Mouse (Mus musculus): ENCODE measurements around the gene Nek7. TPM values are rescaled to one million over a fixed set of nuclear protein-coding genes. Genes with fewer than 3 reads are reported as not detected.

The Nek7 gene
- polyA plus RNA-seq, 1 experiment from 2014 or later: 11.0 TPM

DNA sequence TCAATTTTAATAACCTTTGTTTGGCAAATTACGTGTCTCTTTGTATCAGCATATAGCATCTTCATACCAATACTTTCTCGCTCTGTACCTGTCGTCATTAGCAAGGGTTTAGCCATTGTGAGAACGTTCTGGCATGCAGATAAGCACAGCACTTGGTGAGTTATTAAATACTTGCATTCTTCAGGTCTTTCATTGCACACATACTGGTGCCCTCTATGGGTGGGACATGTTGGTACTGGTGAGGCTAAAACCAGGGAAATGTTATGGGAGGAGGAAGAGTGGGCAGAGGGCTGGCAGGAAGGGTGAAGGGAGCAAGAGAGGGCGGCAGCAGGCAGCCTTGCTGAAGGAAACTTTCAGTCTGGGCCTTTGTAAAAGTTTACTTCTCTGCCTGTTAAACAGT is 132.4 kb downstream of the Nek7 start:
- Histone ChIP-seq H3K4me3 (no peak overlapping the region), H3K36me3 (no peaks in the 10 kb centered on the region), H3K4me2 (no peak overlapping the region), H3K27ac (replicated peaks) (no peak overlapping the region), H3K4me1 (replicated peaks) (no peaks in the 10 kb centered on the region), H3K9ac (no peak overlapping the region), H3K27me3 (no peaks in the 10 kb centered on the region), H3K9me3 (no peaks in the 10 kb centered on the region)
- ATAC-seq (ENCODE audit: low FRiP score, low read depth): no peak
- 92% methylated on average over 5 of the region's 5 CpGs for whole genome bisulfite sequencing

DNA sequence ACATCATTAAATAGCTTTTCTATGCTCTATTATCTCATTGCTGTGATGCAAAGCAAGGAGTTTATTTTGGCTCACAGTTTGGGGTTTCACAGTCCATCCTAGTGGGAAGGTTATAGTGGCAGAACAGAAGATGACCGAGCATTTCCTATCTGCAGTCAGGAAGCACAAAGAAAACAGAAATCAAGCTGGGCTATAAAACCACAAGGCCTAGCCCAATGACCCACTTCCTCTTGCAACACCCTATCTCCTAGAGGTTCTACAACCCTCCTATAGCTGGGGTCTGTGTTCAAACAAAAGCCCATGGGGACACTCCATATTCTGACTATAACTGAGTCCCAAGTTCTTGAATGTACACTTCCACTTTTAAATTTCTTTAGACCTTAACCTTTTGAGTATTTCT is 139.2 kb downstream of the Nek7 start:
- WGBS: 88% methylated on average over 1 of the region's 1 CpGs
- ATAC-seq (ENCODE audit: low FRiP score, low read depth): no peak
- Histone ChIP-seq H3K36me3 (no peaks in the 10 kb centered on the region), H3K9ac (no peak overlapping the region), H3K4me2 (no peak overlapping the region), H3K4me3 (no peak overlapping the region), H3K4me1 (replicated peaks) (no peaks in the 10 kb centered on the region), H3K9me3 (peaks cover 6% of the 10 kb centered on the region; the same call in 1 of the 2 replicates), H3K27me3 (no peaks in the 10 kb centered on the region), H3K27ac (replicated peaks) (no peak overlapping the region)

DNA sequence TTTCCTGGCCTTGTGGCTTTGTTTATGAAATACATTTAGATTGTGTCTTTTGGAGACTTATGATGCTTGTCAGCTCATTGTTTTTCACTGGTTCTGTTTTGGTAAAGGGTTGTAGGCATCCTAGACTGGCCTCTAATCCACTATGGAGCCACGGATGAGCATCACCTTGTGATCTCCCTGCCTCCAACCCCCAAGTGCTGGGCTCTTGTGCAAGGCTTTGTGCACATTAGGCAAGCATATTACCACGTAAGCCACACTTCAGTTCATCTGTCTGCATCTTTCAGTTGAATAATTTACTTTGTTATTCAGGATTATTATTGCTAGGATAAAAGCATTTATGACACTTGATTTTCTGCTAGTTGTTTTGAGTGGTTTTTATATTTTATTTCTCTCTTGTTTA is 154.6 kb downstream of the Nek7 start:
- Histone ChIP-seq H3K27ac (replicated peaks) (no peak overlapping the region), H3K4me2 (no peak overlapping the region), H3K4me1 (replicated peaks) (no peaks in the 10 kb centered on the region), H3K4me3 (no peak overlapping the region), H3K36me3 (no peaks in the 10 kb centered on the region), H3K27me3 (no peaks in the 10 kb centered on the region), H3K9ac (no peak overlapping the region), H3K9me3 (peaks cover 5% of the 10 kb centered on the region; the same call in 1 of the 2 replicates)
- no peak for ATAC-seq (ENCODE audit: low FRiP score, low read depth)
- WGBS: 68% methylated on average over 2 of the region's 2 CpGs

DNA sequence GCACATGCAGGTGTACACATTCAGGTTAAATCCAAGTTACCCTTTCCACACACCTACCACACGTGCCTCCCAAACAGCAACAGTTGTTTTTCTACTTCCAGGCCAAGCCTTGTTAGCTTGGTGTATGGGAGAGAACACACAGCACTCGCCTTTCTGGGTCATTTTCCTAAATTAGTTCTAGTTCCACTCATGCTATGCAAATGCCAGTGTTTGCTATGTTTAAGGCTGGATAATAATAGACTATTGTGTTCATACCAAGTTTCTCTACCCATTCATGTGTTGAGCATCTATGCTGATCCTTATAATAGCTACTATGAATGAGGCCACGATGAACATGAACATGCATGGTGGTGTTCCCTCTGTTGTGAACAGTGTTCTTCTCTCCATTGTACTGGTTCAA is 158.5 kb downstream of the Nek7 start:
- H3K4me3 ChIP-seq: no peak overlapping the region
- ATAC-seq (ENCODE audit: low FRiP score, low read depth): no peak
- H3K27ac ChIP-seq (replicated peaks): no peak overlapping the region
- H3K9me3 ChIP-seq: peaks cover 5% of the 10 kb centered on the region; the same call in 1 of the 2 replicates
- H3K9ac ChIP-seq: no peak overlapping the region
- H3K36me3 ChIP-seq: no peaks in the 10 kb centered on the region
- H3K4me1 ChIP-seq (replicated peaks): no peaks in the 10 kb centered on the region
- H3K4me2 ChIP-seq: no peak overlapping the region
- no peaks in the 10 kb centered on the region for H3K27me3 ChIP-seq
- 81% methylated on average over 3 of the region's 3 CpGs for WGBS

DNA sequence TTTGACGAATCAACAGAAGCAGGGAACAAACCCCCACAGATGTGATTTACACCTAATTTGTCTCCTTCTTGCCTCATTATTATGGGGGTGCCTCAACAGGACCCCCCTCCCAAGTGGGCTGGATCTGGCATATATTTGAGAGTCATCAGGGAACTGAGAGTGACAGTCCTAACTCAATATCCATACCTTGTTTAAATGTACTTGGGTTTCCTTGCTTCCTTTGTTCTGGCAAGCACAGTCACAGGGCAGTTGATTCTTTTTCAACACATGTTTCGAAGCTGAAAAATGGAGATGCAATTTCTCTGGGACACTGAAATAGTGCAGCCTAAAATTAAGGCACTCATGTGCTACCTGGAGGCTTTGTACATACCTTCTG is 170.5 kb downstream of the Nek7 start:
- Histone ChIP-seq H3K36me3 (no peaks in the 10 kb centered on the region), H3K9me3 (no peaks in the 10 kb centered on the region), H3K4me3 (no peak overlapping the region), H3K27me3 (no peaks in the 10 kb centered on the region), H3K4me2 (no peak overlapping the region), H3K9ac (no peak overlapping the region), H3K27ac (replicated peaks) (no peak overlapping the region), H3K4me1 (replicated peaks) (no peaks in the 10 kb centered on the region)
- ATAC-seq (ENCODE audit: low FRiP score, low read depth): no peak
- WGBS: 79% methylated on average over 2 of the region's 2 CpGs

DNA sequence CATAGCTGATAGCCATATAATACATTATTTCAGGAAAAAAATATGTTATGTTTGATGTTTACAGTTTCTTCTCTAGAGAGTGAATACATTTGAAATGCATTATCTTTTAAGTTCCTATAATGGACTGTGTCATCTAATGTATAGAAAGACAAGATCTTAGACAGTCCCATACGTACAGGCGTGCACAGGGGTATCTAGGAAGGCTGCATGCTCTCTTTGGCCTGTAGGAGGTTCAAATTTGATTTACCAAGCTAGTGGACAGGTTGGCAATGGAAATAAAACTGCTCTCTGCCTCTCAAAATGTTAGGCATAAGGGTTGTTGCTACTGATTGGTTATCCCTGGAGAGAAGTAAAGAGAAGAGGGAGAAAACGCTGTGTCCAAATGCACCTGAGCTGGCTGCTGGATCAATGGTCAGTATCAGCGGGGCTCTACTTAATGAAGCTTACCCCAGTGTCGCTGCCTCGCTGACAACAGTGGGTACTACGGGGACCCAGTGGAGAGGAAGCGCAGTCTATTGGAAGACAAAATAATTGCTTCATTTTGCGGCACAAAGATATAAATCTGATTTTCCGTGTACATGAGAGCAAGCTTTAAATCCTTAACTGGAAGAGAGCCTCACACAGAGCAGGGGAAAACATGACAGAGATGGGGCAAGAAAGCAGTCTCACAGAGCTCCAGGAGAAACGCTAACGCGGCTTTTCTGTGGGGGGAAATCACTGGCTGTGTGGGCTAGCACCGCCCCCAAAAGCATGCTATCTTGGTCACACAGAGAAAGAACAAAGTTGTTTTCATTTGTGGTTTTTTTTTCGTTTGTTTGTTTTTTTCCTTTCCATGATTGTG is 171.1 kb downstream of the Nek7 start:
- 54% methylated on average over 15 of the region's 15 CpGs for WGBS
- Histone ChIP-seq H3K27me3 (no peaks in the 10 kb centered on the region), H3K4me3 (no peak overlapping the region), H3K9ac (no peak overlapping the region), H3K36me3 (no peaks in the 10 kb centered on the region), H3K4me2 (peak overlapping the region; percentile 26), H3K4me1 (replicated peaks) (no peaks in the 10 kb centered on the region), H3K27ac (replicated peaks) (no peak overlapping the region), H3K9me3 (no peaks in the 10 kb centered on the region)
- ATAC-seq (ENCODE audit: low FRiP score, low read depth): 0 out of 2 replicates have a peak, but pooled peaks have one; percentile 15

DNA sequence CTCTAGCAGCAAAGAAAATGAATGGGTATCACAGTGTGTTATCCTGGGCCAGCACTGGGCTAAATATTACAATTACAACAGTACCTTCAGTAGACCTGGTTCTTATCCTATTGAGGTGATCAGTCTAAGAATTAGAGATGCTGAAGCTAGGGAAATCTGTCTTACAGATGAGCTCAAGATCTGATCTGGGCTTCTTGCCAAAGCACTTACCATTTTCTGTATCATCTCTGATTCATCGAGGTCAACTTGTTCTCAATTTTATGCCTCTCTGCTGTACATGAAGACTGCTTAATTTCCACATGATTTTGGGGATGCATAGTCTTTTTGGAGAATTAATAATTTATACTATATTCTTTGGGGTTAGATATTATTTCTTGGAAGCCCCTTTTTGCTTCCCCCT is 173.1 kb downstream of the Nek7 start:
- Histone ChIP-seq H3K9ac (no peak overlapping the region), H3K36me3 (no peaks in the 10 kb centered on the region), H3K4me2 (no peak overlapping the region), H3K27me3 (no peaks in the 10 kb centered on the region), H3K4me1 (replicated peaks) (no peaks in the 10 kb centered on the region), H3K27ac (replicated peaks) (no peak overlapping the region), H3K9me3 (no peaks in the 10 kb centered on the region), H3K4me3 (no peak overlapping the region)
- ATAC-seq (ENCODE audit: low FRiP score, low read depth): no peak
- WGBS: 66% methylated on average over 1 of the region's 1 CpGs

Other genes with a start within 250 kb of the Nek7 start
- gene Lhx9, start 228.4 kb upstream of the Nek7 start, polyA plus RNA-seq (2015; fragmentation: Nextera tagmentation; extraction: Ambion mirVana): 15.9 and 64.3 TPM in 2 replicates
- gene 2310009B15Rik, start 236.7 kb upstream of the Nek7 start, polyA plus RNA-seq (2015; fragmentation: Nextera tagmentation; extraction: Ambion mirVana): 30.7 and 38.8 TPM in 2 replicates

All from hindbrain, embryonic 15.5 days (tissue).